Mouse (Mus musculus): ENCODE data around the gene Slc35b4.

Slc35b4 gene

GRCm38 (mm10) chr6:34168834-34169233 is 8.1 kb downstream of the Slc35b4 start:
- no peak for DNase-seq

GRCm38 (mm10) chr6:34163014-34163413 is 13.9 kb downstream of the Slc35b4 start:
- no peak for DNase-seq

- no peak for DNase-seq
These were observed 14.3 kb downstream of the Slc35b4 start for GRCm38 (mm10) chr6:34162607-34163006.

GRCm38 (mm10) chr6:34161511-34161910 is 15.4 kb downstream of the Slc35b4 start:
- DNase-seq: no peak

- DNase-seq: no peak
These were observed 16.0 kb downstream of the Slc35b4 start for GRCm38 (mm10) chr6:34160816-34161310.

- peak; percentile 57 for DNase-seq
These were observed 16.7 kb downstream of the Slc35b4 start for GRCm38 (mm10) chr6:34159998-34160815.

DNA sequence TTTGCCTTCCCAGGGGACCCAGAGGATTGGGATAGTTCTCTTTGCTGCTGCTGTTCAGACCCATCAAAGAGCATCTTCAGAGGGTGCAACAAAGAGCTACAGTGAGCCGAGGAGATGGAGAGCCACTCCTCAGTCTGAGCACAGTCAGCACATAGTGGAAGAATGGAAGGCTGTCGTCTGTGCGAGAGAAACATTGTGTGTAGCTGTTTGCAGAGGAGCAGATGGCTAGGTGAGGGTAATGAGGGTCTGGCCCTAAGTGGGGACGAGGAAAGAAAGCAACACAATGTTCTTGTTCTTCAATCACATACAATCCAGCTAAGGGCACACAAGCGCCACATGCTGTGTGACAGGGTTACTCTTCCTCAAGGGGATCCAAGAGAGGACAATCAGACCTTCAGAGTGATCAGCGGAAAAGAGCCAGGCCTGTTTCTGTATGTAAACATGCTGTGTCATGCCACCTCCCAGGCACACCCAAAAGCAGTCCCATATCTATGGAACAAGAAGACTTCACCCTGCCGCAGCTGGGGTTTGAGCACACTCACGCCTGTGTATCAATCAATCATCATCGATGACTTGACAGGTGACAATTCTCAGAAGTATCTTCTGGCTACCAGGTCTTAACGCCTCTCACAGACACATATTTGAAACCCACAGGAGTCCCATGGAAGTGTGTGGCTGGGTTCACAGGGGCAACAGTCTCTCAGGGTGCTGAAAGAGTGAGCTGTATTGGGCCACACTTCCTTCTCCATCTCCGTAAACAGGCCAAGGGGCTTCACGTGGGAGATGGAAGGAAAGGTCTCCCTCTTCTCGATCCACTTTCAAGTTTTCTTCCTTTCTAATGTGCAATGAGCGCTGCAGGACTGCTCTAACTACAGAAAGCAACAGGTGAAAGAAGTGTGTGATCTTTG is 19.8 kb downstream of the Slc35b4 start:
- peak; percentile 90 for DNase-seq

DNA sequence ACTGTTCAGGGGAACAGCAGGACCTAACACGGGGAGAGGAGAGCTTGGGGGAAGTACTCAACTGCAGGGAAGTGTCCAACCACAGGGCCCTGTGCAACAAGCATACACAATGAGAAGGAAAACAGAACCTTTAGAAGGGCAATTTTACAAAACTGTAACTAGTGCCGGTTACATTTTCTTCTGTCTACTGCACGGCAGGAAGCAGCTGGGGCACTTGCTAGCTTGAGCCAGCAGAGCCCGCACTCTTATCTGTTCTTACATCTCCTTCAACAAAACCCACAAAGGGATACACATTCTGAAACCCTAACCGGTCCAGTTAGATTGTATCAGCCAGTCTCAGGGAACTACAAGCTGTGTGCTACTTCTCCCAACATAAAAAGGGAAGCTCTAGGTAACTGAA is 20.9 kb downstream of the Slc35b4 start:
- DNase-seq: peak; percentile 54

DNA sequence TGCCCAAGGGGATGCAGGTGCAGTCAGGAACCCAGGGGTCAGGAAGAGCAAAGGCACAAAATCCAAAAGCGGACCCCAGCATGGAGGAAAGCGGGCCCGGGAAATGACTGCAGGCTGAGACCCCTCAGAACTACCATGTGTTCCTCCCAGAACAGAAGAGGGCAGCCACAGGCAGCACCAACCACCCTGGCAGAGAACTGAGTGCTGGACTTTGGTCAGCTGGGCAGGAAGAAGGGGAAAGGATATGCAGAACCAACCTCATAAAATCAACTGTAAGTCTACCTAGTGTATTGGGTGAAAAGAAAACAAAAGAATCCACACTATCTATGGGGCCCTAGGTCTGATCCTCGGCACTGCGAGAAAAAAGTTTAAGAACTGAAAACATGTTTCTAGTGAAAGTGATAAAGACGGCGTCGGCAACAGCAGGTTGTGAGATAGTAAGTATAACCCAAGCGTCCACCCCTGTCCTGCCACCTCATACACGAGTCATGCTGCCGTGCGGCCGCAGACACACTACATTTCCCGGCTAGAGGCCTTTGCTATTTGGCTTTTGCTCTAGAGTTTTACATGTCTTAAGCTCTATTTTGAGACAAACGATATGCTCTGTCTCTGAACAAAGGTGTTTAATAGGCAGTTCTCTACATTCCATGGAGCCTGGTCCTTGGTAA is 21.6 kb downstream of the Slc35b4 start:
- DNase-seq: peak; percentile 79

- no peak for DNase-seq
These were observed 22.7 kb downstream of the Slc35b4 start for GRCm38 (mm10) chr6:34154202-34154601.

DNA sequence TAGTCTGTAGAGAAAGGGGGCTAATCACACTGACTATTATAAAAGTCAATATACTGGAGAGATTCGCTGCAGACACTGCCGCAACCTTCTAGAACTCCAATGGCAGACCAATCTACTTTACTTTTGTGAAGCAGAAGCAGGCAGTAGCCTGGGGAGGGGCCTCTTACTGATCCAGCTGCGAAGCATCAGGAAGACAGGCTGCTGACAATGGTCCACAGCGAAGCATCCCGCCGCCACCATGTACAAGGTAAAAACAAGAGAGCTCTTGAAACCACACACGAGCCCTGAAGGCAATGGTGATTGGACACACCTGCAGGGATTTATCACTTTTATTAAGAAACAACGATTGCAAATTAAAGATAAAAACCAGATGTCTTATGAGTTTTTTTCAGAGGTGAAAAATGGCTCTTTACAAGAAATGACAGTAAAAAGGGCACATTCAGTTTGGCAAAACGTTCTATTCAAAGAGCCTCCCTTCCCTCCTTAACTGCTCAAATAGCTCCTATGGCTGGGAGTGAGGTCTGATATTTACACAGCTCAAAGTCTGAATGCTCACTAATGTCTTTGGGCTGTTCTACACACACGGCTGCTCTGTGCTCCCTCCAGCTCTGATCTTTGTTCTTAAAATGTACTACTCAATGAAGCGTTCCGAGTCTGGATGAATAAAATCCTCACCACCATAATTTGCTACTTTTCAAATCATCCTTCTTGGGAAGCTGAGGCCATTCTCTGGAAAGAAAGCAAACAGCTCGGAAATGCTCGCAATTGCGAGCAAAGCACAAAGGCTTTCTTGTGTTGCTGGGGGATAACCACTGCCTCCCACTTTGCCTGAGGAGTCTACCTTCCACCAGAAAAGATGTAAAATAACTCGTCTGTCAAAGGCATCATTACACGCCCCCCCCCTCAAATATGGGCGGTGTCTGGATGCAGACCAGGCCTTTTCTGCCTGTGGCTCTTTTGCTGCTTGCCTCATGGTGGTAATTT is 23.6 kb downstream of the Slc35b4 start:
- no peak for DNase-seq

DNA sequence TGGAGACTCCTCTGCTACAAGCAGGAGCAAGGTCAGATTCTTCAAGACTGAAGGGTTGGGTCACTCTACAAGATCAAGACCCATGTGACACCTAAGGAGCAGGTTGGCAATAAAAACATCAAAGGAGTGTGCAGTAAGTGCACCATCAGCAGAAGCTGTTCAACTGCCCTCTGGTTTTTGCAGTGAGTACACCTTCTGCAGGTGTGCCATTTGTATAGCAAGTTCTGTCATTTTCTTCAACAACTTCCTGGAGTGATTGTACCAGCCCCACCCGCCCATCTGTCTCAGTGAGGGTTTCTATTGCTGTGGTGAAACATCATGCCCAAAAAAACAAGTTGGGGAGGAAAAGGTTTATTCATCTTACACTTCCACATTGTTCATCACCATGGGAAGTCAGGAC is 27.1 kb downstream of the Slc35b4 start:
- no peak for DNase-seq

DNA sequence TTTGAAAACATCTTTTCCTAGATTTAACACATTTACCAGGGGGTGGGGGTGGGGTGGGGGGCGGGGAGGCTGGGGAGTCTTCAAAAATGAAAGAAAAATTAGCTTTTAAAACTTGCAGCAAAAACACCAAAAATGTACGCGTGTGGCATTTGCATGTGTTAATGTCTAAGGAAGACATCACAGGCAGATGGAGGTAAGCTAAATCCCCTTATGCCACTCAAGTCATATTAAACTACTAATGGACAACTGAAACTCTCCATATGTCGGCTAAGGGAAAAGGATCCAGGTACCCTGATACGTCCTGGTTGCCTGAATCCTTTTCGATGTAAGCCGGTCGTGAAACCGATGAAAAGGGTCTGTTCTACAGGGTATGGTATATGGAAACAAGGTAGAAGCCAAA is 27.8 kb downstream of the Slc35b4 start:
- DNase-seq: no peak

GRCm38 (mm10) chr6:34148639-34149038 is 28.3 kb downstream of the Slc35b4 start:
- DNase-seq: no peak

- DNase-seq: no peak
These were observed 28.9 kb downstream of the Slc35b4 start for GRCm38 (mm10) chr6:34148021-34148420.

DNA sequence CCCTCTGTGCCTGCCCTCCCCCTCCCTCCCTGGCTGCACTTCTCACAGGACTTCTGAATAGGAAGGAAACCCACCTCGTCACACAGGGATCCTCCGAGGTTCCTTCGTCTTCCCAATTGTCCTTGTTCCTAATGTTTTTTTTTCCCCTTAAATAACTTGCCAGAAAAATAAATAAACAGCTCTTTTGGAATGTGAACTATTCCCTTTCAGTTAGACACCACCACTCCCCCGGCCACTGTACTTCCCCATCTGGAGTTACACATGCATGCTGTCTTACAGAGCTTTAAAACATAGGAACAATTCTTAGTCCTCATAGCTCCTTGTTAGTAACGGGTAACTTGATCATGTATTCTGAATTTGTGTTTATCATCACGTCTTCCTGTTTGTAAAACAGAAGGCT is 30.9 kb downstream of the Slc35b4 start:
- DNase-seq: no peak

DNA sequence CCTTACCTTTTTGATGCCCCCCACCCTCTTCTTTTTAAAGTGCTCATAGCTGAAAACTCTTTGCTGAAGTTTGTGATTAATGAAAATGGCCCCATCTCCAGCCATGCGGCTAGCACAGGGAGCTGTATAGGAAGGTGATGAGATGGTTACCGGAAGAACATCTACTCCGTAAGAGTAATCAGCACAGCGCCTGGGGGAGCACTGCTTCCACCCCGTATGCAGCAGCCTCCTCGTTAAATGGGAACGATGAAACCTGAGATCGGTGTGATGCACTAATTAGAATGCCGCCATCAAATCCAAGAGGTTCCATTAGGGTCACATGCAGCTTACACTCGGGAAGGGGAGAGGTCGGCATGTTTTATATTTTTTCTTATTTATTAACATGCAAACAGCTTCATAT is 34.0 kb downstream of the Slc35b4 start:
- no peak for DNase-seq

GRCm38 (mm10) chr6:34138366-34138765 is 38.5 kb downstream of the Slc35b4 start:
- DNase-seq: no peak

GRCm38 (mm10) chr6:34132391-34132790 is 44.5 kb downstream of the Slc35b4 start:
- no peak for DNase-seq

- DNase-seq: no peak
These were observed 47.6 kb downstream of the Slc35b4 start for GRCm38 (mm10) chr6:34129261-34129660.

DNA sequence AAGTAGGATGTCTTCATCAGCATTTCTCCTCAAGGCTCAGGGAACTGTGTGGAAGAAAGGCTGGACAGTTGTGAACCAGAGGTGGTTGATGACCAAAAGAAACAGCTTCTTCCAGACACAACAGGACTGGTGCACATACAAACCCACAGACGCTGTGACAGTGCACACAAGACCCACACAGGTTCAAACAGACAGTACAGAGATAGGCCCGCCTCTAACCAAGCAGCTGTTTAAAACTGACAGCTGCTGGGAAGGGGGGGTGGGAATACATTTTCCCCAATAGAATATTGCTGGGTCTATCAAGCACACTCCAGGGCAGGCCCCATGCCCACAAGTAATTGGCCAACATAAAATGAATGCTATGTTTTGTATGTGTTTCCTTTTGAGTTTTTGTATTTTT is 52.5 kb downstream of the Slc35b4 start:
- DNase-seq: no peak

Data from liver (tissue).